Mouse (Mus musculus) c-Kit-negative CD71-positive TER-119-positive erythroid progenitor cells, embryonic 14.5 days (primary cell): ENCODE data around the gene Lrg1.

ENCODE experiments used
- DNase-seq: peaks from one replicate; pipeline ENCODE4 v3.0.0-alpha.2; 2013; ENCODE audit warnings: low read depth, low spot score

The Lrg1 gene

DNA sequence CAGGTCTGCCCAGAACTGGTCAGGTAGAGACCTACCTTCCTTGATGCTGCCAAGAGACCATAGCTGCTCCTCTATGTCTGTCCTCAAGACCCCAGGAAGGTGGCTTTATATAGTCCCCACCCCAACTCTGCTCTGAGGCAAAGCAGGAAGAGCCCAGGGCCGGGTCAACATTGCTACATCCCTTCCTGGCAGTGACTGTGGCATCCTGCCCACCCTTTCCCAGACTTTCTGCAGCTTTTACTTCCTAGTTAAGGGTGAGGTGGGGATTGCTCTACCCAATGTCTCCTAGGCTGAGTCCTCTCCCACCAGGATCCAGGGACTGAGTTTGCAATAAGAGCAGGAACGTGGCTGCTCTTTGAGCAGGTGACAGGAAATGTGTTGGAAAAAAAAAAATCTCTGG is at the start of gene Lrg1:
Gene Lrg1 (minus strand): TSS at position 176 of the 400 bp plus-strand sequence.
- DNase-seq: no peak

DNA sequence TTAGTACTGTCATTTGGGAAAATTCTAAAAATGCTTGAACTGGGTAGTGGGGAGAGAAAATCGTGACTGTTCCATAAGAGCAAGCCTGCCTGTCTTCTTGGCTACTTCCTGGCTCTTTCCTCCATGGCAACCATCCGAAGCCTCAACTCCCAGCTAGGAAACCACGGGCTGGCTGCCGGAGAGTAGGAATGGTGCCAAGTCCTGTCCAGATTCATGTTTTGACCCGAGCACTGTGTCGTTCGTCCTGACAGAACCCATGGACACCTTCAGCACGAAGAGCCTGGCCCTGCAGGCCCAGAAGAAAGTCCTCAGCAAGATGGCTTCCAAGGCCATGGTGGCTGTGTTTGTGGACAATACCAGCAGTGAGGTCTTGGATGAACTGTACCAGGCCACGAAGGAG is 49.7 kb upstream of the Lrg1 start:
- DNase-seq: no peak

DNA sequence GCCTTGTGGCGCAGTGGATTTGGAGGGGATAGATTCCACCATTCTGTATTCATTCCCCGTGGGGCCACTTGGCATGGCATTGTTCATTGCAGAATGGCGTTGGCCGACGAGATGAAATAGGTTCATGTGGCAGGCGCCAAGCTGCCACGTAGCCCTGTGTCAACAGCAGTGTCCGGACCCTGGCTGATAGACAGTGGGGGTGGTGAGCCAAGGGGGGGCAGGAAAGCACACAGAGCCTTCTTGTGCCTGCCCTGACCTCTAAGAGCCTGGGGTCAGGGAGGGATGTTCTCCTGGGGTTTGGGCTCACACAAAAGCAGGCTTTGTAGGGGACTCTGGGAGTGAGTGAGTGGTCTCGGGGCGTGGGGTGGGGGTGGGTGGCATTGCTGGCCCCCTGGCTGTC is 48.8 kb upstream of the Lrg1 start:
- DNase-seq: no peak

DNA sequence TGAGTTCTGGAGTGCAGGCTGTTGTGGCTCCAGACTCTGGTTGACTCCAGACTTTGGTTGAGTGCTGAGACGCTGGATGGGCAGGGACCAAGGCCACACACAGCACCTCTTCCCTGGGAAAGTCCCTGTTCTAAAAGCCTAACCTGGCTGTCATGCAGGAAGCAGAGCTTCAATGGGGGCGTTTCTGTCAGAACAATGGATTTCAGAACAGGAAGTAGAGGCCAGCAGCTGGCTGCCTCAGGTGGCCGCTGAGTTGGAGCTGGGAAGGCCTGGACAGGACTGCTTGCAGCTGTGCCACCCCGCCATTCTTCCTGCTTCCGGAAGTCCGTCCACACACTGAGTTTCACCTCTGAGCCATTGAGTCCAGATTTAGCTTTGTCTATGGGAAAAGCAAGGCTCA is 48.0 kb upstream of the Lrg1 start:
- DNase-seq: no peak

DNA sequence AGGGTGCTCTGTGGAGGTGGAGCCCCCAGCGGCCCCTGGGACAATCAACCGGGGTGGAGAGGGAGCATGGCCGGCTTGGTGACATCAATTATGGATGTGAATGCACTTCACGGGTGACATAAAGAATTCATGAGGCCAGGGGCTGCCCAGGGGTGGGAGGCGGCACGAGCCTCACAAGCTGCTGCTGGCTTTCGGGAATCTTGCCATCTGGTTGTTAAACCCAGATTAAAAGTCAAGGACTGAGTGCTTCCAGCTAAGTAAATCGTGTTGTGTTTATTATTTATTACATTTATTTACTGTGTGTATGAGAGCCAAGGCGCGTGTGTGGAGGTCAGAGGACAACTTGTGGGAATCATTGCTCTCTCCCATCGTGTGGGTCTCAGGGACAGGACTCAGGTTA is 43.9 kb upstream of the Lrg1 start:
- DNase-seq: no peak

DNA sequence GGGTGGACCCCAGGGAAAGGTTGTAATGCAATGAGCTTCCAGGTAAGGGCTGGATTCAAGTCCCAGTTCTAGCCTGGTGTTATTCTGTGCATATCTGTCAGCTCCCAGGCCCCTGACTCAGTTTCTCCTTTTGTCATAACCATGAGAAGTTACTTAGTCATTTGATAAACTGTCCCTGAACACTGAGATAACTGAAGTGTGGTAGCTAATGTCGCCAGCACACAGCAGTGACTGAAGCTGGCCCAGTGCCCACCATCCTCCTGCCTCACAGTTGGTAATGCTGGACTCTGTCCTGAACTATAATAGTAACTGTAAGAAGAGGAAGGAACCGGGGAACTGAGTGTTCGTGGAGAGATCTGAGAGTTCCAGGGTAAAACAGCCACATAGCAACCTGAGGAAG is 42.7 kb upstream of the Lrg1 start:
- DNase-seq: no peak

DNA sequence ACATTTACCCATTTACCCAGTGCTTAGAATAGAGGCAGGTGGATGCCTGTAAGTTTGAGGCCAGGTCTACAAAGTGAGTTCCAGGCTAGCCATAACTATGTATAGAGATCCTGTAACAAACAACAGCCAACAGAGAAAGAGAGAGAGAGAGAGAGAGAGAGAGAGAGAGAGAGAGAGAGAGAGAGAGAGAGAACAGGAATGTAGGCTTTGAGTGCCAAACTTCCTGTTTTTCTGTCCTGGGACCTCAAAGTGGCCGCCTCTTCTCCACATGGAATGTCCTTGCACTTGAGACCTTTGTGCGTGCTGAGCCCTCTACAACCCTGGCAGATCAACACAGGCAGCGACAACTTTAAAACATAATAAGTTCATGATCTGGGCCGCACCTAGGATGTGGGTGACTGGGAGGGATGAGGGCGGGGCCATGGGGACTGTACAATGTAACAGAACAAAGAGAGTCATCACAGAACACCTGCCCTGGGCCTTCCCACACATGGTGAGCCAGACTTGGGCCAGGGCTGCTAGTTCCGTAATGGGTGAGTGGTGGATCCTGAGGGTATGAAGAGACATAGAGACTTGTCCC is 41.8 kb upstream of the Lrg1 start:
- no peak for DNase-seq

DNA sequence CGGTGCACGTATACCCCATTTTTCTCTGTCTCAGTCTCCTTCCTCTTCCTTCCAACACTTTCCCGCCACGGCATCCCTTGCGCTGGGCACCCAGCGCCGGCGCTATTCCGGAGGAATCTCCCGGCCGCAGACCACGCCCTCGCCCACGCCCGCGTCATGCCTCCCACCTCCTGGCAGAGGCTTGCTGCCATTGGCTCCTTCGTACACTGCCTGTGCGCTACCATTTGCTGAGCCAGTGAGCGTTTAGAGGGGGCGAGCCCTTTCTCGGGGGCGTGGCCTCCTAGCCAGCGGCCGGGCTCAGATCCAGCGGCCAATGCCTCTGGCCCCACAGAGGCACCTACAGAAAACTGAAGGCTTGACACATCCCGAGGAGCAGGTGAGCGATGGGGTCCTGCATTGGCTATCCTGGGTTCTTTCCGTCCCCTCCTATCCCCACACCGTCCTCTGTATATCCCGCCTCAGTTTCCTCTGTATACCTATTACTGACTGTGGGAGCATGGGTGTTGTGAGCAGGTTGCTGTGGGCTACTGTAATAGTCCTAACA is 40.5 kb upstream of the Lrg1 start, which contains the start of gene Tnfaip8l1:
Gene Tnfaip8l1 (plus strand): TSS at position 247 of the 544 bp plus-strand sequence.
- peak; percentile 74 for DNase-seq

DNA sequence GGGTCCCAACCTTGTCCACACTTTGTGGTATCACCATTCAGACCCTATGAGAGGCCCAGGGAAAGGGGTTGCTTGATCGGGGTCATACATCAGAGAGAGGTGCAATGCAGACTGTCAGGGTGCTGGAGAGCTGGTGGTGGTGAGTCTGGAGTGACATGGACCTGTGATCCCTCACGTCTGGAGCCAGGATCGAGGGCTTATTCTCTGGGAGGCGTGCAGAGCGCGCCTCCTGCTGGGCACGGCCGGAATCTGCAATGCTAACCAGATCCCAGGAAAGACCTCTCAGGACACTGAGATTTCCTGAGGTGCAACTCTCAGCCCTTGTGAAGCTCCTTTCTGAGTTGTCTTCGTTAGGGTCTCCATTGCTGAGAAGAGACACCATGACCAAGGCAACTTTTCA is 37.9 kb upstream of the Lrg1 start:
- DNase-seq: no peak

DNA sequence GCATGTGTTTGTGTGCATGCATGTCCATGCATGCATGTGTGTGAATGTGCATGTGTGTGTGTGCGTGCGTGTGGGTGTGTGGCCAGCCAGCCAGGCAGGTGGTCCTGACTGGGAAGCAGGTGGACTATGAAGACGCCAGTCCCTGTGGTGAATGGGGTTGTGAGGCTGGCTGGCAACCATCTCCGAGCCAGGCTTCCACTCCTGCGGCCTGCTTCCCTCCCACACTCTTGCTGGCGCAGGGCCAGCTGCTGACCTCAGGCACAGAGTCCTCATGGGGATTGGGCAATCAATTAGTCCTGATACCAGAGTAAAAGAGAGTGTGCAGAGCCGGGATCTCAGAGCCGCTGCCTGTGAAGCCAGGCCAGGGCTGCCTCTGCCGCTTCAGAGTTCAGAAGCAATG is 31.8 kb upstream of the Lrg1 start:
- DNase-seq: no peak

DNA sequence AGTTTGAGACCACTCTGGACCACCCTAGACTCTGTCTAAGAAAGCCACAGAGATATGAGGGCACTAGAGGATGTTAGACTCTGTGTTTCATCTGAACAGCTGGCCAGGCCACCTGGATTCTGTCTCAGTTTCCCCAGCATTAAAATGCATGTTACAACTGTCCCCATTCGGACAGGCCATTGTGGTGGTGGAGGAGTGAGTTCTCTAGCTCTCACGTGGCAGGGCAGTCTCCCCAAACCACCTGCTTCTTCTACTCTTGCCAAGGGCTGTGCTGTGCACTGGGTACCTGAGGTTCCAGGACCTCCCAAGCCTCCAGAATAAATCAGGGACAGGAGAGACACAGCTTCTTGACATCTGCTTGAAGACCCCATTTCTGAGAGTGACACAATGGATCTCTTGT is 28.1 kb upstream of the Lrg1 start:
- no peak for DNase-seq

DNA sequence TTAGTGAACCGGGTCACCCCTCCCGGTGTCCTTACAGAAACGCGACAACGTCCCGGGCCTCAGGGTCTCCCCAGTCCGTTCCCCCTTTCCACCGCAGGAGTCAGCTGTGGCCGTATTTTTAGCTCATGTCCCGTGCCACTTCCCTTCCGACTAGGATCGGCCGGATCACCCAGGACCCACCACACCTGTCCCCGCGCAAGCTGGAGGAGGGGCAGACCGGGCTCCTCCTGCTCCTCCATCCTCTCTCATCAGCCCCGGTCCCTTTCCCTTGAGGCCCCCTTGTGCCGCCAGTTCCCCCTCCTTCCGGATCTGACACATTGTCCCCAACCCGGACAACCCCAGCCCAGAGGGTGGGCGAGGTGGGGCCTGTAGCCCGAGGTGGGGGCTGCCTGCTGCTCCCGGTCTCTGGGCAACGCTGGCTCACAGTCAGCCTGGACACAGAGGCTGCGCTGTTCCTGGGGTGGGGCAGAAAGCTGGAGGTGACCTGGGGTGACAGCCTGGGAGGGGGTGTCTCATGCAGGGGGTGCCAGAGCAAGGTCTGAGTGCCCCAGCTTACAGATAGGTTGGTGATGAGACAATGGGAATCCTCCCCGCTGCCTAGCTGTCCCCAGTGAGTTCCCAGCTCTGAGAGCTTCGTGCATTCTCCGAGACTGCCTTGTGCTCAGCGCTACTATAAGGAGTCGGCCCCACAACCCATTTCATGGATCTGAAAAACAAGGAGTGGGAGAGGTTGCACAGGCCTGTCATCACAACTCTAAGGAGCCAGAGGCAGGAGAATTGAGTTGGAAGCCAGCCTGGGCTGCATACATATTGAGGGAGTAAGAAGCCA is 27.2 kb upstream of the Lrg1 start:
- no peak for DNase-seq

DNA sequence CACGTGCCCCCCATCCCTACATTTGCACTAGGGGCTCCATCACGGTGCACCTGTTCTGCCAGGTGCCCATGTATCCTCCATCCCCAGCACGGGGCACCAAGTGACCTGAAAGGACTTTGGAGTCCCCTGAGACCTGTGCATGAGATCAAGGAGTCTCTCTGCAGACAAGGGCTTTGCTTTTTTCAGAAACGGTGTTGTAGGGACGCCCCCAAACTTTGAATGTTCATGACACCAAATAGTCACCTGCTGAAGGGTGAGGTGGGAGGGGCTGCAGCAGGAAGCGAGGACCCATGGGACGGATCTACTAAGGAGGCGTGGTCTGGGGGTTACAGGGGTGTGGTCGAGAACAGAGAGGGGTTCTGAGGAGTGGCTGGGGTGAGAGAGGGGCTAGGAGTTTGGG is 26.5 kb upstream of the Lrg1 start:
- DNase-seq: no peak

DNA sequence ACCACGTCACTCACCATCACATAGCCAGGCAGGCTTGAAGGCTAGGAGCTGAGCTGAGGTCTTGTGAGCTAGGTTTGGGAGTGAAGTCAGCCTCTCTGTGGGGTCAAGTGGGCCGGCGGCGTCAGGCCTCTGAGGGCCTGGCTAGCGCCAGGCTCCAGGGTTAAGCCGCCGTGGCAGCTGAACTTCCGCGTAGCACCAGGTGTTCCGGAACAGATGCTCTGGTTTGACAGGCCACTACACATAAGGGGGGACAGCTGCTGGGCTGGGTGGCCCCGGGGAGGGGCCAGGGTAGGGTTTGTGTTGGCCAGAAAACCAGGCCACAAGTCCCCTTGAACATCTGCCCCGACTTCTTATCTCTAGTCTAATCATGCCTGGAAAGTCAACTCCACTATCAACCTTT is 25.6 kb upstream of the Lrg1 start:
- no peak for DNase-seq

DNA sequence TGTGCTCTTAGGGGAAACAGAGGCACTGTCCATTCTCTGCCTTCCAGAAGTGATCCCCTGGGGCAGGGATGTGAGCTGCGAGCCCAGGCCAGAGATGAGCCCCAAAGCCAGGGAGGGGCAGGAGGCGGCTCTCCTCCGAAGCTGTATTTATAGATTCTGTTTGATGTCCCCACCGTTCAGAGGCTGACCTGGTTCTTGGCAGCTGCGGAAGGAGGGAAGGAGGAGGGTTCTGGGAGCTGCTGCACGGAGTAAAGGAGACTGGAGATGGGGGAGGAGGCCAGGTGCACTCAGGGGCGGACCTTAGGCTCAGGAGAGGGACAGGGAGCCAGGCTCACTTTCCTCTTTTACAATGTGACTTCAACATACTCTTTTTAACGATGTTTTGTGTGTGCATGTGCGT is 24.3 kb upstream of the Lrg1 start:
- DNase-seq: no peak

DNA sequence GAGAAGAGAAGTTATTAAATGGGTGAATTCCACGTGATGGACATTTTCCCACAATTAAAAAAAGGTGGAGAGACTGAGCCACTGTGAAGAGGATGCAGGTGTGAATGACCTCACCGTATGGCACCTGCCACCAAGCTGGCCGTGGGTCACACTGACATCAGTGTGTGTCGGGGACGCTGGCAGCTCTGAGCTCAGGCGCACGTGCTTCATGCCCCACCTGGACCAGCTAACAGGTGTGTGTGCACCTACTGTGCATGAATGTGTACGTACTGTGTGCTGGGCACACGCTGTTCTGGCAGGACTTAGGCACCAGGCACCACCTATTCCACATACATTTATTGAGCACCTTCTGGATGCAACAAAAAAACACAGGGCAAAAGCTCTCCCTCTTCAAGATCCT is 22.7 kb upstream of the Lrg1 start:
- no peak for DNase-seq

DNA sequence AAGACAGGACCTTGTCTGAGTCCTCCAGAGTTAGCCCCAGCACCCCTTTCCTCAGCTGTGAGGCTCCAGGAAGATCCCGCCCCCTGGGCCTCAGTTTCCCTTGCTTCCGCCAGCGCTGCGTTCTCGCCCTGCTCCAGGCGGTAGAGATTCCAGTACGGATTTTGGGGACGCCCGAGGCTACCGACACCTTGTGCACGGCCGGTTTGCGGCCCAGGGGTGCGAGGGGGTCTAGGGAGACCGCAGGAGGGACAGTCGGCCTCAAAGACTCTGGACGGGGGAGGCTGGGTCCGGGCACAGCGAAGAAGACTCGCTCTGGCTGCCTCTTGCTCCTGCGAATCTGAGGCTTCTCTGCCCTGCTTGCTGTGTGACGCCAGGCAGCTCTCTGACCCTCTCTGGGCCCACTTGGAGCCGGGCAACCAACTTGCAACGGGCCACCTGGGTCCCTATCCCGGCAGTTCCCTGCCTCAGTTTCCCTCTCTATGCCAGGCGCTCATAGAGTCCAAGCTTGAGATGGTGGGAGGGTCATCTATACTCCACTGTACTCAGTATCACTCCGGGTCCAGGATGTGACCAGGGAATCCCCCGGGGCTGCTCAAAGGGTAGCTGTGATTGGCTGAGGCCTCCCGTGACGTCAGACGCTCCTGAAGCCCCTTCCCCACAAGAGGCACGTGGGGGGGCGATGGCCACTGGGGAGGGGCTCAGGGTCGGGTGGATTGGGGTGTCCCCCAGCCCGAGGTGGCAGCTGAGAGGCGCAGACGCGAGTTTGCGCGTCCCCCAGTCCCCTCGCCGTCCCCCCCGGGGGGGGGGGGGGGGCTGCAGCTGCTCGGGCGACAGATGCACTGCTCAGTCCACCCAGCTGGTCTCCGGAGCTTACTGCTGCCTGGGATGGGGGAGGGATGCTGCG is 20.2 kb upstream of the Lrg1 start:
- no peak for DNase-seq

DNA sequence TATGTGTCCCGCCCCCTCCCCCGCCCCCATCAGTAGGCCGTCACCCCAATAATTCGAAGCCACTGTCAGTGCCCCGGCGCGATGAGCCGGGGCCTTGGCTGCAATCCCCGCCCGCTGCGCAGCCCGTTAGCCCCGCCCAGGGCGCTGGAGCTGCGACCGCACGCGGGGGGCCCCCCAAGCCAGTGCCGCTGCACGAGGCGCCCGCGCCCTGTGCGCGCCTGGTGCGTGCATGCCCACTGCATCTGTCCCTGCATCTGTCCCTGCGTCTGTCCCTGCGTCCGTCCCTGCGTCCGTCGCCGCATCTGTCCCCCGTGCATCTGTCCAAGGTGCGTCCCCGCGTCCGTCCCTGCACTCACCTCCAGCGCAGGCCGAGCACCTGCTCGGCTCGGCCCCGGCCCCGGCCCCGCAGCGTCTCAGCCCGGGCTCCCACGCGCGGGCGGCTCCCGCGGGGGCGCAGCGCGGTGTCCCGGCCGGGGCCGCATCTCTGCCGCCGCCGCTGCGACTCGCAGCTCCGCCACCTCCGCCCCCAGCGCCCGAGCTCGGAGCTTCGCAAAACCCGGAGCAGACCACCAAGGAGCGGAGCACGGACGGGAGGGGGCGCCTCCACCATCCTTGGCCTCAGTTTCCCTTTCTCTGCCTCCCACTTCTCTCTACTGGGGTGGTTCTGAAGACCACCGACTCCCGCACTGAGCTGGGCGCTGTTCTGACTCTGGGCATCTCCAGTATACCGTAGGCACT is 18.2 kb upstream of the Lrg1 start, which contains the start of gene Sema6b:
Gene Sema6b (minus strand): TSS at position 486 of the 738 bp plus-strand sequence.
- DNase-seq: no peak

DNA sequence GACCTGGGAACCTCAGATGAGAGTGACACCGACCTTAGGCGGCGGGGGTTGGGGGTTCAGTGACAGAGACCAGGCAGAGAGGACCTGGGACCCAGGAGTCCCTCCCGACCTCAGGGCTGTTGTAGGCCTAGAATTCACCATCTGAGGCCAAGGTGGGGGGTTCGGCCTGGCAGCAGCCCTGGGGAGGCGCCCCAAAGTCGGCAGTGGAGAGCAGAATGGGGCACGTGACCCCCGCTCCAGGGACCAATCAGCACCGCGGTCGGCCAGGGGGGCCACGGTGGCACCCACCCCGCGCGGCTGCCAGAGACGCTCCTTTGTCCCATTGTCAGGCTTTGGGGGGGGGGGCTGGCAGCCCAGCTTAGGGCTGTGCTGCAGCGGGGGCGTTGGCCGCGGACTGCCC is 17.6 kb upstream of the Lrg1 start:
- no peak for DNase-seq

DNA sequence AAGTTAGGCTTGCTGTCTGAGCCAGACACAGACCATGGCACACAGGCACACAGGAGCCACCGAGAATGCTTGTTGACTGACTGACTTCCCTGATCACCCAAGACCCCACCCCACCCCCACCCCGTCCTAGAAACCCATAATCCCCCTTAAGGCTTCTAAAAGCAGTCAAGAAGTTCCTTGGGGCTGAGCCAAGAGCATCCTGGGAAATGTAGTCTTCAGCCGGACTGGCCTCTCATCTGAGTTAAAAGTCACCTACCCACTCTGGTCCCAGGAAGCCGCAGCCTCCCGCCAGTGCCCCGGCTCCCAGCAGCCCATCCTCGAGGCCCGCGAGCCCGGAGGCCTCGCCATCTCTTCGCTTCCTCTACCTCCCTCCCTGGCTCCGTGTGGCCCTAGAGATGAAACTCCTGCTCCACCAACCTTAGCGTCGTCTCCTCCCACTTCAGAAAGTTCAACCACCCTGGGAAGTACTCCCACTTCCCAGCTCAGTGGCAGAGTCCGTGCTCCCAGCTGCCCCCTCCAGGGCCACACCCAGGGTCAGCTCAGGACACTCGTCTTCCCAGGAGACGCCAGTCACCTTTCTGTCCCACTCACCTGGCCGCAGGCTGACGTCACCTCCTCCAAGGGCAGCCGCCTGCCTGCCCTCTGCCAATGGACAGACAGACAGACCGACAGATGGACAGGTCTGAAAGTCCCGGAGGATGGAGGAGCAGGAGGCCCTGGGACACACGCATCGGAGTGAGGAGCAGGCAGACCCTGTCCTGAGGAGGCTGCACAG is 16.2 kb upstream of the Lrg1 start:
- no peak for DNase-seq

DNA sequence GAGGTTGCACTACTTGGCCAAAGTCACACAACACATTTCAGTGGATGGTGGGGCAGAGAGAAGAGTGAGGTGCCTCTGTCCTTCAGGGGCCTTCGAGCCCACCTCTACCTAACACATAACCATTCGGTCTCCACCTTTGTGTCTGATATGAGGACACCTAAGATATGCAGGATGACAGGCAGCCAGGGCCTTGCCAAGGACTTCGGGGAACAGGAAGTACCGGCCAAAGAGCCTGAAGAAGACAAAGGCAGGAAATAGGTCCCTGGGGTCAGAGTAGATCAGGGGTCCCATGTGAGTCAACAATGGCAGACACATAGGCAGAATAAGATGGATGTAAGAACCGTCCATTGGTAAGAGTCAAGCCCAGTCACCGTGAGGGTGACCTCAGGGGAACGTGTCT is 14.8 kb upstream of the Lrg1 start:
- no peak for DNase-seq
